Mouse (Mus musculus) hindbrain, embryonic 11.5 days (tissue): ENCODE measurements around the gene Igf1r. TPM values are rescaled to one million over a fixed set of nuclear protein-coding genes. Genes with fewer than 3 reads are reported as not detected.
"Not testable (repeated sequence)": the region's sequence is repeated elsewhere in the genome, so short reads cannot be mapped to it uniquely, and the experiment has no call there.

Experiments
- ATAC-seq: fragments of 200-750 bp; cut with Nextera tagmentation; 2 replicates; pipeline ENCODE4 v1.8.0; 2017; ENCODE audit warnings: mild to moderate bottlenecking, moderate TSS enrichment, moderate library complexity; ENCODE audit not compliant: low FRiP score
- DNase-seq: peaks from one replicate; pipeline ENCODE4 v3.0.0-alpha.2; 2015; ENCODE audit warnings: low spot score
- H3K27ac ChIP-seq: fragments of 300-500 bp; sonication (generic); 2 replicates; pipeline ENCODE4 v1.5.1; 2014; ENCODE audit warnings: mild to moderate bottlenecking, low read depth, low read length
- H3K27me3 ChIP-seq: fragments of 300-500 bp; sonication (generic); 2 replicates; pipeline ENCODE4 v1.6.1; 2014; ENCODE audit warnings: mild to moderate bottlenecking, low read length, moderate library complexity, mixed read lengths; ENCODE audit not compliant: control insufficient read depth, insufficient read depth
- H3K36me3 ChIP-seq: fragments of 300-500 bp; sonication (generic); 2 replicates; pipeline ENCODE4 v1.6.1; 2014; ENCODE audit warnings: mild to moderate bottlenecking, low read length, moderate library complexity, mixed read lengths; ENCODE audit not compliant: control insufficient read depth, insufficient read depth
- H3K4me1 ChIP-seq: fragments of 300-500 bp; sonication (generic); replicated peaks from 2 replicates; pipeline ENCODE4 v1.6.1; 2014; ENCODE audit warnings: low read length, mixed read lengths; ENCODE audit not compliant: control insufficient read depth, insufficient read depth
- H3K4me2 ChIP-seq: fragments of 300-500 bp; sonication (generic); replicated peaks from 2 replicates; pipeline ENCODE4 v1.6.1; 2014; ENCODE audit warnings: mild to moderate bottlenecking, low read depth, low read length
- H3K4me3 ChIP-seq: fragments of 300-500 bp; sonication (generic); 2 replicates; pipeline ENCODE4 v1.5.1; 2014; ENCODE audit warnings: low read depth, low read length
- H3K9ac ChIP-seq: fragments of 300-500 bp; sonication (generic); 2 replicates; pipeline ENCODE4 v1.6.1; 2014; ENCODE audit warnings: low read depth, low read length
- H3K9me3 ChIP-seq: fragments of 300-500 bp; sonication (generic); 2 replicates; pipeline ENCODE4 v1.6.1; 2016; ENCODE audit warnings: low read length; ENCODE audit not compliant: control insufficient read depth
- WGBS: fragments of 180-500 bp; shearing (Covaris S2); extraction: QIAGEN DNeasy Blood & Tissue Kit; methylation state at CpG from one replicate; pipeline ENCODE4 v1.1.7; 2014; 5-methylcytosine and 5-hydroxymethylcytosine counted together
- polyA plus RNA-seq: library from polyadenylated mRNA; unstranded; fragments of >200 nt; fragmentation: Nextera tagmentation; extraction: Ambion mirVana; gene quantifications from 2 replicates; pipeline ENCODE4 v1.2.1, GENCODE M21; 2014

The Igf1r gene
- polyA plus RNA-seq, 1 experiment from 2014 or later: 35.7 TPM

DNA sequence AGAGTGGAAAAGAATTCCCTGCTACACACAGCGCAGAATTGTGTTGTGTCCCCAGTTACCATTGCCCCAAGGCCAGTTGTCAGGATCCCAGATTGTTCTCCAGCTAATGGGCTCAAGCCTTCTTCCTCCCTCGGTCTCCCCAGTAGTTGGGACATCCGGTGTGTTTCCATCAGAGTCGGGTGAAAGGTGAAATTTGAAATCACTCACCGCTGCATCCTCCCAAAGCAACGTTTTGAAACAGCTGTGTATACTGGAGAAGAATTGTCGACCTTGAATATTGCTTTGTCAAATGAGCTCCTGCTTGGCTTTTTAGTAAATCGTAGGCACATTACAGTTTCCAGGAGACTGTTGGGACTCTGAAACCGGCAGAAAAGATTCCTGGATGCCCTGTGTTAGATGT, 322.3 kb downstream of the Igf1r start:
- DNase-seq: no peak
- peaks cover 6% of the 10 kb centered on the region for H3K27me3 ChIP-seq
- ATAC-seq: no peak
- H3K4me2 ChIP-seq: no peak overlapping the region
- no peak overlapping the region for H3K9ac ChIP-seq
- H3K27ac ChIP-seq: no peak overlapping the region
- H3K9me3 ChIP-seq: no peaks in the 10 kb centered on the region
- H3K4me3 ChIP-seq: no peak overlapping the region
- H3K4me1 ChIP-seq: peaks cover 3% of the 10 kb centered on the region; the same call in 1 of the 2 replicates
- 63% methylated on average over 9 of the region's 9 CpGs for WGBS
- H3K36me3 ChIP-seq: no peaks in the 10 kb centered on the region

GRCm38 (mm10) chr7:68275445-68275837, 322.8 kb downstream of the Igf1r start:
- not testable (repeated sequence) for DNase-seq, H3K36me3 ChIP-seq, H3K4me1 ChIP-seq, H3K27ac ChIP-seq, H3K4me3 ChIP-seq, ATAC-seq, H3K9ac ChIP-seq, H3K27me3 ChIP-seq, H3K9me3 ChIP-seq
- peak overlapping the region; percentile 58; the same call in 1 of the 2 replicates for H3K4me2 ChIP-seq
- 50% methylated on average over 9 of the region's 9 CpGs for WGBS

DNA sequence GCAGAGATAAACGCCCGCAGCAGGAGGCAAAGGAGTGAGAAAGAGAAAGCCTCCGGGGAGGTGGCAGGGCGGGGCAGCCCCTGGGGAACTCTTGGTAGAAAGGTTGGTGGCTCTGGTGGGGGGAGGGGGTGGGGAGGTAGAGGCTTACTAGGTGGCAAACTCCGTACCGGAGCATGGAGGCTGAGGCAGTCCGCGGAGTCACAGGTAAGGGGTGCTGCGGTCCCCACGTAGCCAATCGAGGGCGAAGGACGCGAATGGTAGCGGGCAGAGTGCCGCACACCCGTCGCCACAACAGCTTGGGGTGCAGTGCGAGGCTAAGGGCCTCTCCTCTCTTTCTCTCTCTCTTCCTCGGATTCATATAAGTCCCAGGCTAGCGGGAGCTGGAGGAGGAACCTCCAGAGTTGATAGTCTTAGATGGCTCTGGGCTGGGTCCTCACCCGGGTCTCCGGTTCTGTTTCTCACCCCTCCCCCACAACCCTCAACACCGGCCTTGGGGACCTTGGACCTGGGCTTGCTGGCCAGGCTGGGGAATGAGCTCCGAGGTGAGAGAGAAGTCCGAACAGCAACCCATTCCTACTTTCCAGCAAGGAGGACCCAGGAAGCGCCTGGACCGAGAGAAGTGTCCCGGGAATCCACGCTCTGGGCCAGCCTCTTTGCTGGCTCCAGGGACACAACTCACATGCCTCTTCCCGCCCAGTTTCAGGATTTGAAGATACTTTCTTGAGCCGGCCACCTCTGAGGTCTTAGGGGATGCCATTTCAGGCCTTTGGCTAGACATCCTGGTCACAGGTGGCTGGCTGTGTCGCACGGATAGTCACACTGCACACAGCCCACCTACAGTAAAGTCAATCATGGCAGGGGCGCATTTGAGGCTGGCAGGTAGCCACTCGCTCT, 323.5 kb downstream of the Igf1r start:
- WGBS: 6% methylated on average over 31 of the region's 36 CpGs
- H3K4me3 ChIP-seq: peak overlapping the region; percentile 25
- peaks cover 6% of the 10 kb centered on the region for H3K27me3 ChIP-seq
- H3K9me3 ChIP-seq: no peaks in the 10 kb centered on the region
- H3K36me3 ChIP-seq: no peaks in the 10 kb centered on the region
- peak overlapping the region; percentile 58 for H3K4me2 ChIP-seq
- H3K9ac ChIP-seq: 0 out of 2 replicates have a peak overlapping the region, but pooled peaks have one; percentile 11
- DNase-seq (peak; percentile 39), ATAC-seq (no peak)
- H3K4me1 ChIP-seq: peaks cover 3% of the 10 kb centered on the region; the same call in 1 of the 2 replicates
- no peak overlapping the region for H3K27ac ChIP-seq

GRCm38 (mm10) chr7:68277054-68277896, 324.6 kb downstream of the Igf1r start:
- no peak for DNase-seq
- H3K27me3 ChIP-seq: peaks cover 6% of the 10 kb centered on the region
- H3K27ac ChIP-seq: no peak overlapping the region

DNA sequence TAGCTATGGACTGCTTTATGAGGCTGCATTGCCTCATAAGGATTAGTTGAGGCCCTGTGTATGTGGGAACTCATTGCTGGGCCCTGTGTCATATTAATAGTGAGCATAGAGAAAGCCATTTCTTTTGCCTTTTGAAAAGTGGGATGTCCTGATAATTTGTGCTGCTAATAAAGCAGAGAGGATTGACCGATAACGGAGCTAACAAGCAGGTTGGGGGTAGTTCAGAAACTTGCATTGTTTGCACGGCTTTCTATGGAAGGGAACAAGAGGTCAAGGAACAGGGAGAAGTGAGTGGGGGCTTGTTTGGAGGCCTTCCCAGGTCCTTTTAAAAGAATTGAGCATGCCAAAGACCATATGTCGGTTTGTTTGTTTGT, 325.3 kb downstream of the Igf1r start:
- Histone ChIP-seq H3K36me3 (no peaks in the 10 kb centered on the region), H3K27me3 (peaks cover 6% of the 10 kb centered on the region), H3K4me3 (no peak overlapping the region), H3K9me3 (no peaks in the 10 kb centered on the region), H3K4me2 (no peak overlapping the region), H3K4me1 (peaks cover 3% of the 10 kb centered on the region; the same call in 1 of the 2 replicates), H3K27ac (no peak overlapping the region), H3K9ac (no peak overlapping the region)
- ATAC-seq (no peak), DNase-seq (no peak)
- WGBS: 58% methylated on average over 4 of the region's 4 CpGs

More at GRCm38 (mm10) chr7:68277054-68277896, 324.6 kb downstream of the Igf1r start:
- no peak overlapping the region for H3K4me3 ChIP-seq
- 33% methylated on average over 11 of the region's 11 CpGs for WGBS
- H3K36me3 ChIP-seq: no peaks in the 10 kb centered on the region
- no peak overlapping the region for H3K9ac ChIP-seq
- peaks cover 3% of the 10 kb centered on the region; the same call in 1 of the 2 replicates for H3K4me1 ChIP-seq
- no peak overlapping the region for H3K4me2 ChIP-seq
- no peak for ATAC-seq
- H3K9me3 ChIP-seq: no peaks in the 10 kb centered on the region

GRCm38 (mm10) chr7:68278385-68278784, 325.8 kb downstream of the Igf1r start:
- Histone ChIP-seq H3K4me2 (no peak overlapping the region), H3K9me3 (no peaks in the 10 kb centered on the region), H3K27ac (no peak overlapping the region), H3K4me1 (peaks cover 3% of the 10 kb centered on the region; the same call in 1 of the 2 replicates), H3K4me3 (no peak overlapping the region), H3K9ac (no peak overlapping the region), H3K36me3 (no peaks in the 10 kb centered on the region), H3K27me3 (peaks cover 6% of the 10 kb centered on the region)
- ATAC-seq: no peak
- DNase-seq: no peak
- WGBS: 96% methylated on average over 6 of the region's 6 CpGs

DNA sequence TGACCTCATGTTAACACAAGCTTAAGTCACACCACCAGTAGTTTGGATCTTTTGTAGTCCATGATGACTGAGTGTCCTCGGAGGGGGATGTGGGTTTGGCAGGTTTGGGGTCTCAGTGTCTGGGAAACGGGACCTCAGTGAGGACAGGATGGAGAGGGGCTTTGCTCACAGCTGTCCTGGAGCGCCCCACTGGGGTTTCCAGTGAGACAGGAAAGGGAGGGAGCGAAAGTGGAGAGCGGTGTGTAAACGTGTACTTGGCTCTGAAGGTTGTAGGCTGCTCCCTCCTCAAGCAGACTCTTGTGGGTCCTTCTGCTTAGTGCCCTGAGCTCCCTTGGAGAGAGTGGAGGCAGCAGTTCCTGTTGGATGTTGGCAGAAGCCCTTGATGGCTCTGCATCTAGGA, 326.3 kb downstream of the Igf1r start:
- no peak overlapping the region for H3K27ac ChIP-seq
- H3K4me2 ChIP-seq: no peak overlapping the region
- peaks cover 3% of the 10 kb centered on the region; the same call in 1 of the 2 replicates for H3K4me1 ChIP-seq
- 66% methylated on average over 6 of the region's 6 CpGs for WGBS
- H3K27me3 ChIP-seq: peaks cover 6% of the 10 kb centered on the region
- H3K4me3 ChIP-seq: no peak overlapping the region
- no peak overlapping the region for H3K9ac ChIP-seq
- DNase-seq: no peak
- no peaks in the 10 kb centered on the region for H3K9me3 ChIP-seq
- ATAC-seq: no peak
- no peaks in the 10 kb centered on the region for H3K36me3 ChIP-seq

DNA sequence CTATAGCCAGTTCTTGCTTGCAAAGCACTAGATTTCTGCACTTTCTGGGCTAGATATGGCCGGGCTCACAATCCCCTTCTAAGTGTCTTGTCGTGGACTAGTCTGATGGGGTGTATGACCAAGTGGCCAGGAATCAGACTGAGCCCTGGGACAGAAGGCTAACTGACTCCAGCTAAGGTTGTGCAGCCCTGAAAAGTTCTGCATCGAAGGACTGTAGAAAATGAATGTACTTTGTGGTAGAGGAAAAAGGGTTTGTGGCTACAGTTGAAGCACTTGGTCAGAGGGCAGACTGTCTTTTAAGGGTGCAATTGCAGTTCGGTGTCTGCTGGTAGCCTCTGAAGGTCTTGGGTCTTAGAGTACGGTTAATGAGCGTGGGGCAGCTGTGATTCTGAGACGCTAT, 326.9 kb downstream of the Igf1r start:
- no peak for DNase-seq
- peaks cover 6% of the 10 kb centered on the region for H3K27me3 ChIP-seq
- H3K4me2 ChIP-seq: no peak overlapping the region
- no peak overlapping the region for H3K9ac ChIP-seq
- no peak overlapping the region for H3K4me3 ChIP-seq
- H3K36me3 ChIP-seq: no peaks in the 10 kb centered on the region
- ATAC-seq: no peak
- H3K4me1 ChIP-seq: peaks cover 3% of the 10 kb centered on the region; the same call in 1 of the 2 replicates
- no peaks in the 10 kb centered on the region for H3K9me3 ChIP-seq
- WGBS: 91% methylated on average over 7 of the region's 7 CpGs
- H3K27ac ChIP-seq: no peak overlapping the region
